Mouse (Mus musculus) midbrain, embryonic 15.5 days (tissue): ENCODE results near the gene Lamb3. TPM values are rescaled to one million over a fixed set of nuclear protein-coding genes. Genes with fewer than 3 reads are reported as not detected.

Source experiments
- ATAC-seq: fragments of 200-750 bp; cut with Nextera tagmentation; replicated peaks from 2 replicates; pipeline ENCODE4 v1.8.0; 2017; ENCODE audit warnings: moderate TSS enrichment
- H3K27ac ChIP-seq: fragments of 300-500 bp; sonication (generic); 2 replicates; pipeline ENCODE4 v1.5.1; 2015; ENCODE audit warnings: mild to moderate bottlenecking, inconsistent platforms
- H3K27me3 ChIP-seq: fragments of 300-500 bp; sonication (generic); replicated peaks from 2 replicates; pipeline ENCODE4 v1.6.1; 2015; ENCODE audit warnings: inconsistent platforms
- H3K36me3 ChIP-seq: fragments of 300-500 bp; sonication (generic); replicated peaks from 2 replicates; pipeline ENCODE4 v1.6.1; 2015; ENCODE audit warnings: inconsistent platforms
- H3K4me1 ChIP-seq: fragments of 300-500 bp; sonication (generic); 2 replicates; pipeline ENCODE4 v1.6.1; 2015; ENCODE audit warnings: inconsistent platforms
- H3K4me2 ChIP-seq: fragments of 300-500 bp; sonication (generic); 2 replicates; pipeline ENCODE4 v1.6.1; 2015; ENCODE audit warnings: inconsistent platforms, mild to moderate bottlenecking, moderate library complexity
- H3K4me3 ChIP-seq: fragments of 300-500 bp; sonication (generic); 2 replicates; pipeline ENCODE4 v1.5.1; 2015; ENCODE audit warnings: mild to moderate bottlenecking, inconsistent platforms
- H3K9ac ChIP-seq: fragments of 300-500 bp; sonication (generic); 2 replicates; pipeline ENCODE4 v1.6.1; 2015; ENCODE audit warnings: mild to moderate bottlenecking, inconsistent platforms
- H3K9me3 ChIP-seq: fragments of 300-500 bp; sonication (generic); 2 replicates; pipeline ENCODE4 v1.6.1; 2016; ENCODE audit warnings: inconsistent platforms
- WGBS: fragments of 180-500 bp; shearing (Covaris S2); methylation state at CpG from one replicate; pipeline ENCODE4 v1.1.7; 2015; ENCODE audit warnings: mixed read lengths; 5-methylcytosine and 5-hydroxymethylcytosine counted together
- polyA plus RNA-seq: library from polyadenylated mRNA; unstranded; fragments of >200 nt; fragmentation: Nextera tagmentation; extraction: Ambion mirVana; gene quantifications from 2 replicates; pipeline ENCODE4 v1.2.1, GENCODE M21; 2015

The Lamb3 gene
- polyA plus RNA-seq, 1 experiment from 2014 or later = 1.1 TPM

GRCm38 (mm10) chr1:193330626-193331025 lies 123.1 kb downstream of the Lamb3 start:
- Histone ChIP-seq H3K4me1 (peaks cover 21% of the 10 kb centered on the region), H3K9ac (no peak overlapping the region)

GRCm38 (mm10) chr1:193332018-193332417 lies 124.5 kb downstream of the Lamb3 start:
- ATAC-seq = no peak
- peaks cover 21% of the 10 kb centered on the region for H3K4me1 ChIP-seq
- H3K9me3 ChIP-seq = no peaks in the 10 kb centered on the region
- H3K27me3 ChIP-seq = no peaks in the 10 kb centered on the region
- no peak overlapping the region for H3K4me3 ChIP-seq
- no peak overlapping the region for H3K27ac ChIP-seq
- no peaks in the 10 kb centered on the region for H3K36me3 ChIP-seq
- H3K4me2 ChIP-seq = no peak overlapping the region
- 86% methylated on average over 13 of the region's 13 CpGs for WGBS
- H3K9ac ChIP-seq = no peak overlapping the region

More at GRCm38 (mm10) chr1:193330626-193331025, 123.1 kb downstream of the Lamb3 start:
- H3K27ac ChIP-seq = no peak overlapping the region
- no peaks in the 10 kb centered on the region for H3K27me3 ChIP-seq
- H3K9me3 ChIP-seq = no peaks in the 10 kb centered on the region
- no peak overlapping the region for H3K4me2 ChIP-seq
- 0 out of 2 replicates have a peak, but pooled peaks have one; percentile 8 for ATAC-seq
- H3K4me3 ChIP-seq = no peak overlapping the region
- WGBS = 80% methylated on average over 7 of the region's 7 CpGs
- no peaks in the 10 kb centered on the region for H3K36me3 ChIP-seq

DNA sequence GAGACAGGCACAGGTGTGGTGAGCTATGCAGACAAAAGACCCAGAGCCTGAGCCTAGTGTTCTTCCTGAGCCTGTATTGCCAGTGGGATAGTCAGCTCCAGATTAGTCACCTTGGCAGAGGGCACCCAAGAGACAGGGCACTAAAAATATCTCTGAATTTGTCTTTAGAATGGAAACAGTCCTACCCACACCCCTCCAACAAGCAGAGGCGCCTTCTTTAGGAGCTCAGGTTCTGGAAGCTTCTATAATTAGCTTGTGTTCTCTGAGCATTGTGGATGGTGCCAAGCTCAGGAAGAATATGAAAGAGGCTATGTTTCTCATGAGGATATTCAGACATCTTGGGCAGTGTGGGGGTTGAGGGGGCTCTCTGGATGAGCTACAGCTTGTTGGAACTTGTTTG lies 125.2 kb downstream of the Lamb3 start:
- no peak overlapping the region for H3K4me3 ChIP-seq
- no peak overlapping the region for H3K9ac ChIP-seq
- WGBS = 77% methylated on average over 1 of the region's 1 CpGs
- H3K36me3 ChIP-seq = no peaks in the 10 kb centered on the region
- no peaks in the 10 kb centered on the region for H3K27me3 ChIP-seq
- H3K4me1 ChIP-seq = peaks cover 21% of the 10 kb centered on the region
- no peak overlapping the region for H3K27ac ChIP-seq
- no peaks in the 10 kb centered on the region for H3K9me3 ChIP-seq
- no peak overlapping the region for H3K4me2 ChIP-seq
- no peak for ATAC-seq

- Histone ChIP-seq H3K27ac (no peak overlapping the region), H3K9me3 (no peaks in the 10 kb centered on the region), H3K4me1 (peaks cover 30% of the 10 kb centered on the region), H3K27me3 (no peaks in the 10 kb centered on the region), H3K4me2 (no peak overlapping the region), H3K9ac (no peak overlapping the region), H3K36me3 (no peaks in the 10 kb centered on the region), H3K4me3 (no peak overlapping the region)
- no peak for ATAC-seq
- WGBS = 82% methylated on average over 3 of the region's 3 CpGs
Observed at GRCm38 (mm10) chr1:193333776-193334175, 126.3 kb downstream of the Lamb3 start.

- 60% methylated on average over 6 of the region's 6 CpGs for WGBS
- Histone ChIP-seq H3K36me3 (no peaks in the 10 kb centered on the region), H3K4me2 (no peak overlapping the region), H3K27ac (no peak overlapping the region), H3K9ac (no peak overlapping the region), H3K4me3 (no peak overlapping the region), H3K4me1 (peaks cover 31% of the 10 kb centered on the region), H3K9me3 (no peaks in the 10 kb centered on the region), H3K27me3 (no peaks in the 10 kb centered on the region)
- peak; percentile 31; the same call in 1 of the 2 replicates for ATAC-seq
Observed at GRCm38 (mm10) chr1:193334546-193334945, 127.0 kb downstream of the Lamb3 start.

GRCm38 (mm10) chr1:193336122-193337017 lies 128.9 kb downstream of the Lamb3 start:
- Histone ChIP-seq H3K4me3 (no peak overlapping the region), H3K4me2 (no peak overlapping the region), H3K36me3 (no peaks in the 10 kb centered on the region), H3K9me3 (no peaks in the 10 kb centered on the region), H3K27me3 (no peaks in the 10 kb centered on the region), H3K27ac (no peak overlapping the region), H3K9ac (no peak overlapping the region), H3K4me1 (peaks cover 19% of the 10 kb centered on the region)
- no peak for ATAC-seq
- 81% methylated on average over 7 of the region's 7 CpGs for WGBS

DNA sequence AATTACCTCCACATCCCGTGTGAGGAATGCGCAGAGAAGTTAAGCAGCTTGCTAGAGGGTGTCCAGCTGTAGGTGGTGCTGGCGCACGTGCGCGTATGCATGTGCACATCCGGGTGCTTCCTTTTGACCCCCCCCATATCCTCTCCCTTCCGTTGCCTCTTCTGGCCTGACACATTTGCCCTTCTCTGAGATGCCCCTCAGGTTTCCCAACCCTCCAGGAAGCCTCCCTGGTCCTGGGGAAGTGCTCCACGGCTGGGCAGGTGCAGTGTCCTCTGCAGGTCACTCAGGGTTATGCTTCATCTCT lies 129.5 kb downstream of the Lamb3 start:
- ATAC-seq = no peak
- H3K4me2 ChIP-seq = no peak overlapping the region

GRCm38 (mm10) chr1:193337787-193338310 lies 130.3 kb downstream of the Lamb3 start:
- Histone ChIP-seq H3K9ac (no peak overlapping the region), H3K4me2 (no peak overlapping the region), H3K9me3 (no peaks in the 10 kb centered on the region), H3K27ac (no peak overlapping the region), H3K27me3 (no peaks in the 10 kb centered on the region), H3K36me3 (no peaks in the 10 kb centered on the region), H3K4me3 (no peak overlapping the region), H3K4me1 (peaks cover 19% of the 10 kb centered on the region)
- ATAC-seq = no peak
- WGBS = 65% methylated on average over 4 of the region's 4 CpGs

More for the DNA sequence above, 129.5 kb downstream of the Lamb3 start:
- Histone ChIP-seq H3K9me3 (no peaks in the 10 kb centered on the region), H3K27ac (no peak overlapping the region), H3K36me3 (no peaks in the 10 kb centered on the region), H3K4me1 (peaks cover 19% of the 10 kb centered on the region), H3K27me3 (no peaks in the 10 kb centered on the region), H3K9ac (no peak overlapping the region), H3K4me3 (no peak overlapping the region)
- 91% methylated on average over 9 of the region's 9 CpGs for WGBS

- H3K36me3 ChIP-seq = no peaks in the 10 kb centered on the region
- no peaks in the 10 kb centered on the region for H3K27me3 ChIP-seq
- no peak overlapping the region for H3K4me3 ChIP-seq
- H3K27ac ChIP-seq = peak overlapping the region; percentile 32
- no peak overlapping the region for H3K9ac ChIP-seq
- peaks cover 19% of the 10 kb centered on the region for H3K4me1 ChIP-seq
- WGBS = 73% methylated on average over 9 of the region's 9 CpGs
- ATAC-seq = peak; percentile 46
- H3K4me2 ChIP-seq = no peak overlapping the region
- H3K9me3 ChIP-seq = no peaks in the 10 kb centered on the region
Observed at GRCm38 (mm10) chr1:193338363-193338995, 131.0 kb downstream of the Lamb3 start.

- no peaks in the 10 kb centered on the region for H3K9me3 ChIP-seq
- H3K4me1 ChIP-seq = peaks cover 10% of the 10 kb centered on the region; the same call in 1 of the 2 replicates
- no peak for ATAC-seq
- no peak overlapping the region for H3K4me2 ChIP-seq
- no peaks in the 10 kb centered on the region for H3K27me3 ChIP-seq
- H3K4me3 ChIP-seq = no peak overlapping the region
- 90% methylated on average over 5 of the region's 5 CpGs for WGBS
- no peak overlapping the region for H3K27ac ChIP-seq
- H3K36me3 ChIP-seq = 0 out of 2 replicates have a peak, but pooled peaks cover 7% of the 10 kb centered on the region
- H3K9ac ChIP-seq = no peak overlapping the region
Observed at GRCm38 (mm10) chr1:193342198-193342946, 134.9 kb downstream of the Lamb3 start.

GRCm38 (mm10) chr1:193343853-193344252 lies 136.4 kb downstream of the Lamb3 start:
- no peaks in the 10 kb centered on the region for H3K27me3 ChIP-seq
- no peak overlapping the region for H3K9ac ChIP-seq
- H3K36me3 ChIP-seq = peaks cover 20% of the 10 kb centered on the region; the same call in 1 of the 2 replicates
- H3K4me3 ChIP-seq = no peak overlapping the region
- no peak for ATAC-seq
- WGBS = 72% methylated on average over 4 of the region's 4 CpGs
- H3K27ac ChIP-seq = no peak overlapping the region
- H3K4me2 ChIP-seq = no peak overlapping the region
- H3K9me3 ChIP-seq = no peaks in the 10 kb centered on the region
- 0 out of 2 replicates have a peak, but pooled peaks cover under 1% of the 10 kb centered on the region for H3K4me1 ChIP-seq

GRCm38 (mm10) chr1:193344976-193345375 lies 137.5 kb downstream of the Lamb3 start:
- H3K9ac ChIP-seq = no peak overlapping the region
- WGBS = 8% methylated on average over 2 of the region's 2 CpGs
- H3K4me3 ChIP-seq = no peak overlapping the region
- no peaks in the 10 kb centered on the region for H3K4me1 ChIP-seq
- H3K9me3 ChIP-seq = no peaks in the 10 kb centered on the region
- no peak overlapping the region for H3K4me2 ChIP-seq
- peaks cover 24% of the 10 kb centered on the region; the same call in 1 of the 2 replicates for H3K36me3 ChIP-seq
- no peaks in the 10 kb centered on the region for H3K27me3 ChIP-seq
- ATAC-seq = no peak
- H3K27ac ChIP-seq = peak overlapping the region; percentile 2; the same call in 1 of the 2 replicates
